Mouse (Mus musculus): ENCODE data around the gene Tarm1.

Tarm1 gene

DNA sequence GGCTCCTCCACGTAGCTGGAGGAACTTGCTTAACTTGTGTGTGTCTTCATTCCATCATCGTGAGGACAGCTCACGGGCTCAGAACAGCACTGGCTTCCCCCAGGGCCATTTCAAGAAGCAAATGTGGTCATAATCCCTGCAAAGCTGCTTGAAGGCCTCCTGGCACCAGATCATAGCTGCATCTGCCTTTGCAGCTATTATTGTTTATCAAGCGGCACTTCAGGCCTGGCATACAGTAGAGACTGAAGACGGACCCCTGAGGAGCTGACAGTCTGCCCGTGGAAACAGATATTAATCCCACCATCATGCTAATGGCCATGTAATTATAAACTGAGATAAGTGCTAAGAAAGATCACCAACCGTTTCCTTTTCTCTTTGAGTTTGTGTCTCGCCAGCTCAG, 61.9 kb downstream of the Tarm1 start:
- DNase-seq (ENCODE audit: low read depth) = no peak

DNA sequence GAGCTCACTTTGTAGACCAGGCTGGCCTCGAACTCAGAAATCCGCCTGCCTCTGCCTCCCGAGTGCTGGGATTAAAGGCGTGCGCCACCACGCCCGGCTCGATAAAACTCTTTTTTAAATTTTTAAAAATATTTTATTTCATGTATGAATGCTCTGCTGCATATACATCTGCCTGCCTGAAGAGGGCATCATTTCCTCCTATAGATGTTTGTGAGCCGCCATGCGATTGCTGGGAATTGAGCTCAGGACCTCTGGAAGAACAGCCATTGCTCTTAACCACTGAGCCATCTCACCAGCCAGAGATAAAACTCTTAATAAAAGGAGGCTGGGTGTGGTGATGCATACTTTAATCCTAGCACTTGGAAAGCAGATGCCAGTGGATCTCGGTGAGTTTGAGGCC, 62.4 kb downstream of the Tarm1 start:
- DNase-seq (ENCODE audit: low read depth) = no peak

GRCm38 (mm10) chr7:3437941-3438340, 64.5 kb downstream of the Tarm1 start:
- DNase-seq (ENCODE audit: low read depth) = no peak

Data from fibroblast of lung, adult 2 months (primary cell).